Mouse (Mus musculus) subcutaneous adipose tissue, adult 2 months (tissue): ENCODE data around the gene Tsga10. TPM values are rescaled to one million over a fixed set of nuclear protein-coding genes. Genes with fewer than 3 reads are reported as not detected.

Experiments used
- polyA plus RNA-seq: library from polyadenylated mRNA; depleted of rRNA; stranded (reverse); fragments of >200 nt; gene quantifications from 2 replicates; pipeline ENCODE4 v1.2.3, GENCODE M21; 2012; ENCODE audit warnings: low replicate concordance; rRNA removed

Tsga10 gene
- 0.96 and 1.2 TPM in 2 replicates for polyA plus RNA-seq

DNA sequence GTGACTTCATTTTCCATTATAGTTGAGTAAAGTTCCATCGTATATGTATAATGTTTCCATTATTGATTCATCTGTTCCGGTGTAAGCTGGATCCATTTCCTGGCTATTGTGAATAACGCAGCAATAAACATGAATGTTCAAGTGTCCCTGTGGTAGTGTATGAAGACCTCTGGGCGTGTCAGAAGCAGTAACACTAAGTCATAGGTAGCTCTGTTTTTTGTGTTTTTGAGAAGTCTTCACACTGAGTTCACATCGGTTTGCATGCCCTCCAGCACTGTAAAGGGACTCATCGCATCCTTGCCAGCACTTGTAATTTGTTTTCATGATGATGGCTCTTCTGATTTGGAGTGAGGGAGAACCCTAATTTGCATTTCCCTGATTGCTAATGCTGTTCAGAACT is at the start of gene Tsga10:
Gene Tsga10, minus strand, starts transcription at position 144 of the 400 bp plus-strand sequence.

DNA sequence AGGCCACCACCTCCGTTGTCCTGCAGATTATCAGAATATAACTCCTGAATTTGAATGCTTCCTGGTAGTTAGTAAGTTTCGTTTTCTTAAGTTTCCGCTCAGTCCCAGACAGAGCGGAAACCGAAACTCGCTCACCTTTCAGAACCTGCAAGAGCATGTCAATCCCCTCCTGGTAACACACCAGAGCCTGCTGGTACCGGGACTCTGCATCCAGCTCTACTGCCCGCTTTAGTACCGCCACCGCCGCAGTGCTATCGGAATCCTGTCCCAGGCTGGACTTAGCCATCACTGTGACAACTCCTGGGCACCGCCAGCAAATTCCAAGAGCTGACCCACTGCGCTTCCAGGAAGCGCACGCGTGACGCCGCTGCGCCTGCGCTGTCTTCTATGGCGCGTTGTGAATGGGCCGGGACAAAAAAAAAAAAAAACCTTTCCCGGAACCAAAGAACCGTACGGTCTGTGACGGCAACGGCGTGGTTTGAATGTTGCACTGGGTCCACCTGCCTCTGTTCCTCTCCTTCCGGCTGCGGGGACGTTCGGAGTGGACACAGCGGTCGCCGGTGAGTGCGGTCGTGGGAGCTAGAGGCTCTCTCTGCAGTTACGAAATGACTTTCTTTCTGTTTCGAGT is 23.9 kb upstream of the Tsga10 start, which contains the start of the genes Mitd1 and Mrpl30:
Gene Mitd1, minus strand, starts transcription at position 387 of the 628 bp plus-strand sequence.
Gene Mrpl30, plus strand, starts transcription at position 453 of the 628 bp plus-strand sequence.

DNA sequence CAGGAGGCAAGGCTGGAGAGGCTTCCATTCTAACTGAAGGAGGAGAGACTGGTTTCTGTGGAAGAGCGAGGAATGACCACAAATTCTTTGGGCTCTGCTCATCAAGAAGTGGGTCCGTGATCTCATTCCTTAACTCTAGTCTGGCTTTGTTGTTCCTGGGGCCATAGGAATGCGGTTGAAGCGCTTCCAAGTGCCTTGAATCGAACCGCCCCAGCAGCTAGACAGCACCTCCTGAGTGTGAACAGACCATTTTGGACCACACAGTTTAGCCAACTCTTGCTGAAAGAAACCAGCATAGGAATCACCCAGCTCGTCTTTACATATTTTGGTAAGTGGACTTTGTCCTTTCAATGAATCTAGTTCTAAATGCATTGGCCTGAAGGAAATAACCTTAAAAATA is 5.5 kb upstream of the Tsga10 start, which contains the start of gene Lipt1:
Gene Lipt1, plus strand, starts transcription at position 35 of the 400 bp plus-strand sequence.

DNA sequence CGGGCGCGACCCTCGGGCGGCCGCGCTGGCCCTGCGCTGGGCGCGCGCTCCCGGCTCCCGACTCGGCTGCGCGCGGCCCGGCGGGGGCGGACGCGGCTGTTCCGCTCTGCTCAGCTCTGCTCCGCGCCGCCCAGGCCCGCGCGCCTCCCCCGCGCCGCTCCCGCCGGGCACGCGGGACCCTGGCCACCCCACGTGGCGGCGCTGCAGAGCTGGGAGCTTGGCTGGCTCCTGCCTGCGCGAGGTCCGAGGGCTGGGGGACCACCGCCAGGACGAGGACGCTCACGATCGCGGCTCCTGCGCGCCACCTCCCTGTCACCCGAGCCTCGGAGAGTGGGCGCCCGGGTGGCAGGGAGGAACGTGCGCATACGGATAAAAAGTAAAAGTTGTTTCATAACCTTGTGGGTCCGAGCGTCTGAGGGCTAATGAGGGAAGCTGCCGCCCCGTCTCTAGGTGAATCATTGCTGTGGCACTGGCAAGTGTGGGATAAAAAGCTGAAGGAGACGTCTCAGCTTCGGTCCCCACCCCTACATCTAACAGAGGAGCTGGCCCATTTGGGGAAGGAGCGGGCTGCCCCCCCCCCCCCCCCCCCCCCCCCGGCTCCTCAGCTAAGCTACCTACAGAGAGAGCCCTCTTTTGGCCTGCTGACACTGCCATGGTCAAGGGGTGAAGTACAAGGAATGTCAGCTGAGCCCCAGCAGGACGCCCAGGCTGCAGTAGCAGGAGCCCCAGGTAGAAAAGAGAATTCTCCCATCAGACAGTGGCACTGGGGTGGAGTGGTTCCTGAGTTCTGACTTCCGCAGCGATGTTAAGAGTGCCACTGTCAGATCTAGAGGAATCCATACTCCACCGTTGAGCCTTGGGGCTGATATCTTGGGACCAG is 146.2 kb downstream of the Tsga10 start, which contains the start of gene 2010300C02Rik:
Gene 2010300C02Rik, minus strand, starts transcription at position 325 of the 880 bp plus-strand sequence.

Other genes with a start within 250 kb of the Tsga10 start
- gene 2010300C02Rik, start 146.3 kb downstream of the Tsga10 start, polyA plus RNA-seq, result 0.89 and 5.7 TPM in 2 replicates
- 4.6 and 6.4 TPM in 2 replicates for gene Lipt1, start 5.3 kb upstream of the Tsga10 start, polyA plus RNA-seq
- gene Mitd1, start 24.0 kb upstream of the Tsga10 start, polyA plus RNA-seq, result 8.4 and 9.6 TPM in 2 replicates
- 64.7 and 89.9 TPM in 2 replicates for gene Mrpl30, start 24.0 kb upstream of the Tsga10 start, polyA plus RNA-seq
- gene Lyg2, start 50.1 kb upstream of the Tsga10 start, polyA plus RNA-seq, result not detected in 2 replicates
- gene Lyg1, start 91.3 kb upstream of the Tsga10 start, polyA plus RNA-seq, result not detected in 2 replicates
- gene Txndc9, start 131.5 kb upstream of the Tsga10 start, polyA plus RNA-seq, result 10.6 and 12.2 TPM in 2 replicates
- 11.9 and 12.8 TPM in 2 replicates for gene Eif5b, start 131.6 kb upstream of the Tsga10 start, polyA plus RNA-seq